Mouse (Mus musculus): ENCODE data around the gene Rhbg.

Gene Rhbg

GRCm38 (mm10) chr3:88228906-88229305 lies 25.6 kb downstream of the Rhbg start:
- DNase-seq (ENCODE audit: low read depth, low spot score): no peak

GRCm38 (mm10) chr3:88227976-88228375 lies 26.5 kb downstream of the Rhbg start:
- DNase-seq (ENCODE audit: low read depth, low spot score): no peak

DNA sequence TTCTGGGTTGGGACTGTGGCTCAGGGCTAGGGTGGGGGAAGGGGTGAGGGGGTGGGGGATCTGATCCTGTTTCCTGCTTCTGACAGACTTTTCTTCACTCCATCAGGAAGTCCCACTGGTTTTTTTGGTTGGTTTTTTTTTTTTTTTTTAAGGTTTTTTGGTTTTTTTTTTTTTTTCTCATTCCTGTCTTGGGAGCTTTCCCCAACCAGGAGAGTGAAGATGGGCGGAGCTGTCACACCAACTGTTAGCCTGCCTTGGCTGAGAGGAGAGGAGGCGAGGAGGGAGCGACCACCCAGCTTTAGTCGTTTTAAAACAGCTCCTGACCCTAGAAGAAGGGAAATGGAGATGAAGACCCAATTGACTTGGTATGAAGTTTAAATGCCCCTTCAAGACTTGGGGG lies 27.2 kb downstream of the Rhbg start:
- DNase-seq (ENCODE audit: low read depth, low spot score): no peak

- no peak for DNase-seq (ENCODE audit: low read depth, low spot score)
These were observed 28.2 kb downstream of the Rhbg start for GRCm38 (mm10) chr3:88226101-88226845.

DNA sequence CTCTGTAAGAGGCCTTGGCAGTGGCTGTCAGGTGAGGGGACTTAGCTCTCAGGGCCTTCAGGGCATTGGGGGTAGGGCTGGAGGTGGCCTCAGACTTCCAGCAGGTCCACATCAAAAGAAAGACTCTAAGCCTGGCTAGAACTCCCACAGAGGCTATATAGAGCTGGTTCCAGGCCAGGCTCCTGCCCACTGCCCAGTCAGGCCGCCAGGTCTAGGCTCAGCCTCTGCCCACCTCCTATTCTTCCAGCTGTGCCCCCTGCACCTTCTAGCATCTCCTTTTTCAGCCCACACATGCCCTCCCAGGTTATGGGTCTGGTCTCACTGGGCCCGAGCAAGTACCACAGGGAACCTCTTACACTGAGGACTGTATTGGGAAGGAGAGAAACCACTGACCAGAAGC lies 29.6 kb downstream of the Rhbg start:
- DNase-seq (ENCODE audit: low read depth, low spot score): no peak

DNA sequence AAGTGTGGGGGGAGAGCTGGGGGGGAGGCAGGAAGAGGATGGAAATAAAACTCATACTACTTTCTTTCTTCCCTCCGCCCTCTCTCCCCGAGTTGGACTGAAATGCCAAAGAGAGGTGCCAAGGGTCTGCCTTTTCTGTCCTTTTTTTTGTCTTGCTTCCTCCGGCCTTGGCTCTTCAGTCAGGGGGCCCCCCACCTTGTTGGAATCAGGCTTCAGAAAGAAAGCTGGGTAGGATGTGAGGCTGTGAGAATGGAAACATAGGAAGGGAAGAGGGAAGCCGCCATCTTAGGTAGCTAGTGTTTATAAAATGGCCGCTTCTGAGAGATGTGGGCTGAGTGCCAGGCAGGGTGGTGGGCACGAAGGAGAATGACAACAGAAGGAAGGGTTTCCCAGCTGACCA lies 32.1 kb downstream of the Rhbg start:
- no peak for DNase-seq (ENCODE audit: low read depth, low spot score)

DNA sequence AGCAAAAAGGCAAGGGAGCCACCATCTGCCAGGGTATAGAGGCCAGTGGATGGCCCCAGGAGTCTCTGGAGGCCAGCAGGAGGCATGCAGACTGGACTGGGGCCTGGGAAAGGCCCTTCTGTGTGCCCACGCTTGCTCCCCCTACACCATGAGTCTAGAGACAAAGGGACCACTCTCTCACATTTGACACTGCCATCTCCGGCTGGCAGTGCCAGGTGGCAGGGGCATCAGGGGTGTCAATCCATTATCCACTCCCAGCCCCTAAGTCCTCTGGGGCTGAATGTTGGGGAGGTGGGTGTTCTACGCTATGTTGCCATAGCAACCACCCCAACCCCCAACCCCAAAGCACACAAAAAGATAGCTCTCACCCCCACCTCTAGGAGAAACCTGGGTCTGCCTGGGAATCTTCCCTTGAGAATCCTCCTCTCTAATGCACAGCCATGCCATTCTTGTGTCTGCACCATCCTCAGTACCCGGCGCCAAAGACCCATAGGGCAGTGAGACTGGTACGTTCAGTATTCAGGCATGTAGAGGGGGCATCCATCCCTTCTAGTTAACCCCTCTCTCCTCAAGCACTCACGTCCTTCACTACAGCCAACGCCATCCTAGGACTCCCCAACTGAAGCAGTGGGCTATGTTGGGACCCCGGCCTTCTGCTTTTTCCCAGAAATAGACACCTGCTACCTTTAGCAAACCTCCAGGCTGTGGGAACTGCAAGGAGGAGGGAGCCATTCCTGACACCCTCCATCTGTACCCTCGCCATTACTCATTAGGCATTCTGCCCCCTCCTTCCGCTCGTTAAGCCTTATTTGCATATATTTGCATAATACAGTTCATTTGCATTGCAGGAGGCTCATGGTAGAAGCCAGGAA lies 32.8 kb downstream of the Rhbg start:
- DNase-seq (ENCODE audit: low read depth, low spot score): no peak

DNA sequence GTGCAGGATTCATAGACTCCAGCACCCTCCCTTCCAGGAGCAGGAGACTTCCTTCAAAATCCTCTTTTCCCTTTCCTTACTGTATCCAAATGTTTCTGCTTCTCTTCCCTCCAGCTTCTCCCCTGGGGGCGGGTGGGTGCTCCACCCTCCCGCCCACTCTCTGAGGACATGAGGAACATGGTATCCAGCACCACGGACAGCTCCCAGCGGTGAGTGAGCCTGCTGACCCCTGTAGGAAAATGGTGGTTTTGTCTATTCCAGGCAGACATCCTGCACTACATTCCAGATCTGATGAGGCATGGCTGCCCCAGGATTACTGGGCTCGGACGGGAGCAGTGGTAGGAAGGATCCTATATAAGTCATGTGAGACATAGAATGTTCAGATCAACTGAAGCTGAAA lies 33.7 kb downstream of the Rhbg start:
- no peak for DNase-seq (ENCODE audit: low read depth, low spot score)

DNA sequence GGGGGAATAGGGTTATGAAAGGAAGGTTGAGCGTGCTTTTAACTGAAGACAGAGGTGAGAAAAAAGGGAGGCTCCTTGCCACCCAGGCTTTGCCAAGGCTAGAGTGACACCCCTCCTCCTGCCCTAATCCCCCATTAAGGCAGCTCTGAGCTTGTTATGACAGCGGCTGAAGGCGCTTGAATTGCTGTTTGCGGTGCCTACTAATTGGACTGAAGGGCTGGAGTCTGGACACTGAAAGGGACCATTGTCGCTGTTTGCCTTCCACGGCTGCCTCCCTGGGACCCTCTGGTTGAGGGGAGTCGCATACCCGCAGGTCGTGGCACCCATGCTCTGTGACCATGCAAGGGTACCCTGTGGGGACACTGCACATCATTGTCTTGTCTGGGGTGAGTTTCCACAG lies 34.6 kb downstream of the Rhbg start:
- DNase-seq (ENCODE audit: low read depth, low spot score): no peak

DNA sequence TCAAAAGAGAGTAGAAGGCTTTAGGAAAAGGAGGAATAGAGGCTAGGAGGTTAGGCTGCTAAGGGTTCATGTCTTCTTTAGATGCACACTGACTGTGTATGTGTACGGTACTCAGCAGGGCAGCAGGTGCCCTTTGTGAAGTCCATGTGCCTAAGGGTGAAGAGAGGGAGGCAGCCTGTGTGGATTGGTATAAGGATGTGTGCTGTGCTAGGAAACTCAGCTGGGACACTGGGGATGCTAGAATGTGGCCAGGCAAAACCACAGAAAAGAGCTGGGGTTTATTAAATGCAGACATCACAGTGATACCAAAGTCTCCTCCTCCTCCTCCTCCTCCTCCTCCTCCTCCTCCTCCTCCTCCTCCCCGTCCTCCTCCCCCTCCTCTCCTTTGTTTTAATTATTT lies 36.8 kb downstream of the Rhbg start:
- no peak for DNase-seq (ENCODE audit: low read depth, low spot score)

DNA sequence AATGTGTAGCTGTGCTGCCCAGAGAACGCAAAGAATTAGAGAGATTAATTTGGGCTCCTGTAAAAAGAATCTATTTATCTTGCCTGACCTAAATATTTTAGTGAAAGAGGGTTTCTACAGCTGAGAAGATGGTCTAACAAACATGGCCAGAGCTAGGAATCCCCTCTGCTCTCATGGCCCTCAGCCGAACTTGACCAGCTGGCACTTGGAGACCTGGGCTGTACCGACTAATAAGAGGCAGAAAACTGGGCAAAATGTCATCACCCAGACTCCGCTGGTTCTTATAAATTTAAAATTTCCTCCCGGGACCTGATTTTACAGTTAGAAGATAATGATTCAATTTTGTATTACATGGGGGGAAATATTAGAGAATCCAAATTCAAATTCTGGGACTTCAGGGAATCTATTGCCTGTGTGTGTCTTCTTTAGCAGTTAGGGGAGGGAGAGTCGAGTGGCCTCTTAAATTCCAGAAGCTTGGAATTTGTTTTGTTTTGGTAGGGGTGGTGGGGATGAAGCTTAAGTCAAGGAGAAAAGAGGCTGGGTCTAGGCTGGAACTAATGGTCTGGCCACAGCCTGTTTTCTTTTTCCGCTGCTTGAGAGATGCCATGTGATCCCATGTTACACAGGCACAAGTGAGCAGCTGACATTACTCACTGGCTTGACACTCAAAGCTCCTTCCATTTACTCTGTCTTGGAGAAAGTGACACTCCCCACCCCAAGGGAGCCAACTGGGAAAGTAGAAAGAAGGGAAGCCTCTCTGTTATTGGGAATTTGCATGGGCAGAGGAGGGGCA lies 37.8 kb downstream of the Rhbg start:
- DNase-seq (ENCODE audit: low read depth, low spot score): no peak

DNA sequence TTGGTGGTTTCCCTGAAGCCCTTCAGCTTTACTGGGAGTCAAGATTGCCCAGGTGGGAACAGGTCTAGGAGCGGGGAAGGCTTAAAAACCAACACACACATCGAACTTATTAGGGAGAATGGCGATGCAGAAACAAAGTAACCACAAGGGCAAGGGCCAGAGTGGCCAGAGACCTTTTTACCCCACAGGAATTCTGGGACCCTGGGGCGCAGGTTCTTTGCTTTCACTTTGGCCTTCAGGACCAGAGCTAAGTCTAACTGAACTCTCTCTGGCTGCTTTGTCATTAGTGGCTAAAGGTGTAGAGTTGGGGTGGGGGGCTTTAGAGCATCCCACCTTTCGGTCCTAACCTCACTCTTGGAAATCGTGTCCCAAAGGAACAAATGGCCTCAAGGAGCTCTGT lies 38.4 kb downstream of the Rhbg start:
- no peak for DNase-seq (ENCODE audit: low read depth, low spot score)

DNA sequence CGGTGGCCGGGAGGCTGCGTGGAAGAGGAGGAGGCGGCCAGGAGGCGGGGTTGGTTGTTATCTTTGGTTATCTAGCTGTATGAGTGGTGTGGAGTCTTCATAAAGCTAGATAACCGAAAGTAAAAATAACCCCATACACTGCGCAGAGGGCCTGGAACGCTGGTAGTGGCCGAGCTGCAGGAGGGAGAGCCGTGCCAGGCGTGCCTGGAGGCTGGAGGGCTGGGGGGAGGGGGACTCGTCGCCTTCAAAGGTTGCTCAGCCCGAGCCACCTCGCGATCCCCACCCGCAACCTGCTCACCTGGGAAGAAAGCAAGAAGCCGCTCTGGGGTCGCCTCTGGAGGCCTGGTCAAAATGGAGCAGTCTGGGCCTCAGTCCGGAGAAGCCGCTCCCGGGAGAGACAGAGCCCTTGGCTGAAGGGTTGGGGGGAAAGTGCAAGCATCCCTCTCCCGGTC lies 38.9 kb downstream of the Rhbg start:
- no peak for DNase-seq (ENCODE audit: low read depth, low spot score)

- no peak for DNase-seq (ENCODE audit: low read depth, low spot score)
These were observed 39.4 kb downstream of the Rhbg start for GRCm38 (mm10) chr3:88214971-88215552.

GRCm38 (mm10) chr3:88214197-88214938 lies 40.1 kb downstream of the Rhbg start:
- DNase-seq (ENCODE audit: low read depth, low spot score): no peak

GRCm38 (mm10) chr3:88213019-88213418 lies 41.5 kb downstream of the Rhbg start:
- DNase-seq (ENCODE audit: low read depth, low spot score): no peak

GRCm38 (mm10) chr3:88212356-88212755 lies 42.2 kb downstream of the Rhbg start:
- no peak for DNase-seq (ENCODE audit: low read depth, low spot score)

GRCm38 (mm10) chr3:88210918-88211317 lies 43.6 kb downstream of the Rhbg start:
- DNase-seq (ENCODE audit: low read depth, low spot score): no peak

GRCm38 (mm10) chr3:88210121-88210520 lies 44.4 kb downstream of the Rhbg start:
- DNase-seq (ENCODE audit: low read depth, low spot score): no peak

- DNase-seq (ENCODE audit: low read depth, low spot score): no peak
These were observed 45.2 kb downstream of the Rhbg start for GRCm38 (mm10) chr3:88209306-88209705.

DNA sequence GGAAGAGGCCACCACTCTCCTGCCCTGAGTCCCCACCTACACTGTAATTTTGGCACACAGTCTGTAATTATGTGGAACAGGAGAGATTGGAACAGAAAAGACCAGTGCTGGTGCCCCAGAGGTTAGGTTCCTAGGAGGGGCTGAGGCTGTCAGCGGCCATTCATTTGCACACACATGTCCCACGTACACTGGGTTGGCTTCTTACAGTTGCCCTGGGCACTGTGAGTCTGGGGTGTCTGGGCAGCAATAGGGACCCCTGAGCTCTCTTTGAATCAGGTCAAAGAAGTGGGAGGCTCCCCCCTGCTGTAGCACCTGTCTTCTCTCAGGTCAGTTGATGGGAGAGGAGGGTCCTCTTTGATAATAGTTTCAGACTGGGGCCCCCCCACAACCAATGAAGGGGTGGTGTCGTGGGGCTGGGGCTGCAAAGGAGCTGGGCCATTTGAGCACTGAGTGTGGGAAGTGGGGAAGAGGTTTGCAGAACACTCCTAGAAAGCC lies 46.2 kb downstream of the Rhbg start:
- no peak for DNase-seq (ENCODE audit: low read depth, low spot score)

All from c-Kit-negative CD71-positive TER-119-positive erythroid progenitor cells, embryonic 14.5 days (primary cell).